Mouse (Mus musculus) limb, embryonic 11.5 days (tissue): ENCODE data around the gene Mrfap1. TPM values are rescaled to one million over a fixed set of nuclear protein-coding genes. Genes with fewer than 3 reads are reported as not detected.

Experiments used
- ATAC-seq: fragments of 200-750 bp; cut with Nextera tagmentation; 2 replicates; pipeline ENCODE4 v1.8.0; 2017; ENCODE audit warnings: low read depth; ENCODE audit not compliant: insufficient number of reproducible peaks, low FRiP score, low TSS enrichment
- DNase-seq: peaks from one replicate; pipeline ENCODE4 v3.0.0-alpha.2; 2015; ENCODE audit warnings: low spot score
- H3K27ac ChIP-seq: fragments of 300-500 bp; sonication (generic); replicated peaks from 2 replicates; pipeline ENCODE4 v1.5.1; 2014; ENCODE audit warnings: low read depth, mild to moderate bottlenecking, low read length
- H3K27me3 ChIP-seq: fragments of 300-500 bp; sonication (generic); 2 replicates; pipeline ENCODE4 v1.6.1; 2014; ENCODE audit warnings: mild to moderate bottlenecking, low read length, mixed read lengths; ENCODE audit not compliant: control insufficient read depth, insufficient read depth
- H3K36me3 ChIP-seq: fragments of 300-500 bp; sonication (generic); 2 replicates; pipeline ENCODE4 v1.6.1; 2014; ENCODE audit warnings: mild to moderate bottlenecking, low read length, moderate library complexity, mixed read lengths; ENCODE audit not compliant: control insufficient read depth, insufficient read depth
- H3K4me1 ChIP-seq: fragments of 300-500 bp; sonication (generic); 2 replicates; pipeline ENCODE4 v1.6.1; 2014; ENCODE audit warnings: low read length, mixed read lengths; ENCODE audit not compliant: control insufficient read depth, insufficient read depth
- H3K4me2 ChIP-seq: fragments of 300-500 bp; sonication (generic); 2 replicates; pipeline ENCODE4 v1.6.1; 2014; ENCODE audit warnings: low read depth, mild to moderate bottlenecking, moderate library complexity; ENCODE audit not compliant: severe bottlenecking
- H3K4me3 ChIP-seq: fragments of 300-500 bp; sonication (generic); 2 replicates; pipeline ENCODE4 v1.5.1; 2014; ENCODE audit warnings: low read depth, low read length
- H3K9ac ChIP-seq: fragments of 300-500 bp; sonication (generic); 2 replicates; pipeline ENCODE4 v1.6.1; 2014; ENCODE audit warnings: mild to moderate bottlenecking, low read length
- H3K9me3 ChIP-seq: fragments of 300-500 bp; sonication (generic); 2 replicates; pipeline ENCODE4 v1.6.1; 2016; ENCODE audit warnings: low read length; ENCODE audit not compliant: control insufficient read depth
- WGBS: fragments of 180-500 bp; shearing (Covaris S2); extraction: QIAGEN DNeasy Blood & Tissue Kit; methylation state at CpG from one replicate; pipeline ENCODE4 v1.1.7; 2014; 5-methylcytosine and 5-hydroxymethylcytosine counted together
- polyA plus RNA-seq: library from polyadenylated mRNA; unstranded; fragments of >200 nt; fragmentation: Nextera tagmentation; extraction: Ambion mirVana; gene quantifications from 2 replicates; pipeline ENCODE4 v1.2.1, GENCODE M21; 2014

Mrfap1 gene
- polyA plus RNA-seq, 1 experiment from 2014 or later, result 694 TPM

DNA sequence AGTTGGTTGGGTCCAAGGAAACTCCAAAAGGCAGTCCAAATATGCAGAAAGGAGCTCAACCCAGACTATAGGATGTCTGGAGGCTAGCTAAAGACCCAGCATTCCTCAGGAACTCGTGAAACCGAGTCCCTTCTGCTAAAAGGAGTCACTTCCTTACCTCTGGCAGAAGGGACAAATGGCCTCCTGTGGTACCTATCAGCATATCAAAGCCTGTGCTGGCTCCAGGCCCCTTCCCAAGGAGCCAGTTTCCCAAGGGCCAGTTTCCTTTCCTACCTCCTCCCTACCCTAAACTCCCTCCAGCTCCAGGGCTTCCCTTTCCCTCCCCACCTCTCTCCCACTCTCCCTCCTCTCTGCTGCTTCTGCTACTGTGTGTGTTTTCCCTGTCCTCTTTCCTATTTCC, 19.4 kb downstream of the Mrfap1 start:
- no peaks in the 10 kb centered on the region for H3K4me1 ChIP-seq
- ATAC-seq (no peak), DNase-seq (no peak)
- no peaks in the 10 kb centered on the region for H3K36me3 ChIP-seq
- WGBS, result 11% methylated on average over 2 of the region's 2 CpGs
- H3K4me2 ChIP-seq, result no peak overlapping the region
- H3K4me3 ChIP-seq, result no peak overlapping the region
- H3K9ac ChIP-seq, result no peak overlapping the region
- no peaks in the 10 kb centered on the region for H3K27me3 ChIP-seq
- H3K27ac ChIP-seq, result no peak overlapping the region
- no peaks in the 10 kb centered on the region; the same call in 1 of the 2 replicates for H3K9me3 ChIP-seq

DNA sequence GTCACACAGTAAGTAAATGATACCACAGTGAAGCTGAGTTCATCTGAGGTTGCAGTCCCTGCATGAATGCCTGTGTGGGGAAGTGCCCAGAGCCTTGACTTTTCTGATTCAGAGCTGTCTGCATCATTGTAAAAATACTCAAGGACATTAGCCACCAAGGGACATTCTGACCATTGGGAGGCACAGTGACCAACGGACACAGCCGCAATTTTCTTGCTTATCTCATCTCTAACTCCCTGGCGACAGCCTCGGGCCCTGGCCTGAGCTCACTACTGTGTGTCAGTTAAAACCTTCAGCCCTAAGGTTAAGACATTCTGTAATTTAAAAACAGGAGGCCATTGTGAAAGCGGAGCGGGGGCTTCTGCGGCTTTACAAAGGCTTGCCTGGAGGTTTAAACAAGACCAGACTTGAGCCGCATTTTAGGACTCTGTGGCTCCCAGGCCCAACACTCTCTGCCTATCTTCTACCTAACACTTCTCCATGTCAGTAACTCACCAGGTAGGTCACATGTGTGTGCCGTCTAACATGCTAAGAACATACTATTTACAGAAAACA, 20.5 kb downstream of the Mrfap1 start:
- no peak overlapping the region for H3K4me3 ChIP-seq
- WGBS, result 35% methylated on average over 9 of the region's 9 CpGs
- H3K27ac ChIP-seq, result no peak overlapping the region
- H3K27me3 ChIP-seq, result no peaks in the 10 kb centered on the region
- H3K9ac ChIP-seq, result no peak overlapping the region
- no peaks in the 10 kb centered on the region; the same call in 1 of the 2 replicates for H3K9me3 ChIP-seq
- H3K4me1 ChIP-seq, result no peaks in the 10 kb centered on the region
- DNase-seq (peak; percentile 50), ATAC-seq (no peak)
- H3K4me2 ChIP-seq, result no peak overlapping the region
- no peaks in the 10 kb centered on the region for H3K36me3 ChIP-seq

DNA sequence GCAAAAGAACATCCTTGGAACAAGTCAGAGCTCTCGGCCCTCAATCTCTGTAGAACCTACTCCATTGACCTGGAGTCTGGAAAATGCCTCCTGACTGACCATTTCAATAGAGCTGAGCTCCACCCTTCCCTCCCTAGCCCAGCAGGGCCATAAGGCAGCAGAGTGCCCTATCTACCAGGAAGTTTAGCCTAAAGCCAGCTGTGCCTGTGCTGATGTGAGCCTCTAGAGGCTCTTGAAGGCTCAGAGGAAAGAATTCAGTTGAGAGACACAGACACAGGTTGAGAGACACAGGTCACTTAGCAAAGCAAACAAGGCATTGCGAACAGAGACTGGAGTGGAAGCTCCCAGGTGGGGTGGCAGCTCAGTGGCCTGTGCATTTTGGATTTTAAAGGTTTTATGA, 21.3 kb downstream of the Mrfap1 start:
- 77% methylated on average over 2 of the region's 2 CpGs for WGBS

DNA sequence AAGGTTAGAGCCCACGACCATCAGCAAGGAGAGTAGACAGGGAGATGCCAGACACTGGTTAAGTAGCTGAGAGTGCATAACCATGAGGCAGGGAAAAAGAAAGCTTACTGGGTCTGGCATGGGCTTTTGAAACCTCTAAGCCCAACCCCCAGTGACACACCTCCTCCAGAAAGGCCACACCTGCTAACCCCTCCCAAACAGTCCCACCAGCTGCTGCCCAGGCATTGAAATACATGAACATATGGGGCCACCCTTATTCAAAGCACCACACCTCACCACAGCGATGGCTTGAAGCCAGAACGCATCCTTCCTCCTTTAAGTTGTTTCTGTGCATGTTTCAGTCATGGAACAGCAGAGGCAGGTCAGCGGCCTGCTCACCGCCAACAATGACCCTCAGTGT, 24.0 kb downstream of the Mrfap1 start:
- ATAC-seq, result no peak
- Histone ChIP-seq H3K4me2 (no peak overlapping the region), H3K4me3 (no peak overlapping the region), H3K36me3 (no peaks in the 10 kb centered on the region), H3K27ac (no peak overlapping the region), H3K9ac (no peak overlapping the region), H3K9me3 (no peaks in the 10 kb centered on the region; the same call in 1 of the 2 replicates), H3K27me3 (no peaks in the 10 kb centered on the region), H3K4me1 (no peaks in the 10 kb centered on the region)
- DNase-seq, result no peak
- WGBS, result 84% methylated on average over 5 of the region's 5 CpGs

More for the DNA sequence above, 21.3 kb downstream of the Mrfap1 start:
- H3K36me3 ChIP-seq, result no peaks in the 10 kb centered on the region
- ATAC-seq (no peak), DNase-seq (no peak)
- H3K9ac ChIP-seq, result no peak overlapping the region
- no peak overlapping the region for H3K4me3 ChIP-seq
- H3K27me3 ChIP-seq, result no peaks in the 10 kb centered on the region
- no peak overlapping the region for H3K4me2 ChIP-seq
- H3K9me3 ChIP-seq, result no peaks in the 10 kb centered on the region; the same call in 1 of the 2 replicates
- no peaks in the 10 kb centered on the region for H3K4me1 ChIP-seq
- H3K27ac ChIP-seq, result no peak overlapping the region

DNA sequence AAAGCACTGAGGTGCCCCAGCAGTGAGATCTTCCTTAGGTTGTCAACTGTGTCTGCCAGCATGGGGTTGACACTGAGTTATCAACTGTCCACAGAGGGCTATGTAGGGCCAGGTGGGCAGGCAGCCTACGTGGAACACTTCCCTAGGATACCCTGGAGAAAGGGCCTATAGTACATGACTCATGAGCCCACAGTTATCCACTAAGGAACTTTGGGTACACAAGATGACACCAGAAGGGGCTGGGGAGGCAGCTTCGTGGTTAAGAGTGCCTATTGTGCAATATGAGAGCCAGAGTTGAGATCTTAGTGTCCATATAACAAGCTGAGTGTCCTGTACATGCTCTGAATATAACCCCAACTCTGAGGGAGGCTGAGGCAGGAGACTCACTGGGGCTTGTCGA, 27.0 kb downstream of the Mrfap1 start:
- 73% methylated on average over 3 of the region's 3 CpGs for WGBS
- Histone ChIP-seq H3K9ac (no peak overlapping the region), H3K4me3 (no peak overlapping the region), H3K27me3 (no peaks in the 10 kb centered on the region), H3K36me3 (no peaks in the 10 kb centered on the region), H3K27ac (no peak overlapping the region), H3K4me2 (no peak overlapping the region), H3K9me3 (no peaks in the 10 kb centered on the region; the same call in 1 of the 2 replicates), H3K4me1 (no peaks in the 10 kb centered on the region)
- no peak for ATAC-seq
- no peak for DNase-seq

DNA sequence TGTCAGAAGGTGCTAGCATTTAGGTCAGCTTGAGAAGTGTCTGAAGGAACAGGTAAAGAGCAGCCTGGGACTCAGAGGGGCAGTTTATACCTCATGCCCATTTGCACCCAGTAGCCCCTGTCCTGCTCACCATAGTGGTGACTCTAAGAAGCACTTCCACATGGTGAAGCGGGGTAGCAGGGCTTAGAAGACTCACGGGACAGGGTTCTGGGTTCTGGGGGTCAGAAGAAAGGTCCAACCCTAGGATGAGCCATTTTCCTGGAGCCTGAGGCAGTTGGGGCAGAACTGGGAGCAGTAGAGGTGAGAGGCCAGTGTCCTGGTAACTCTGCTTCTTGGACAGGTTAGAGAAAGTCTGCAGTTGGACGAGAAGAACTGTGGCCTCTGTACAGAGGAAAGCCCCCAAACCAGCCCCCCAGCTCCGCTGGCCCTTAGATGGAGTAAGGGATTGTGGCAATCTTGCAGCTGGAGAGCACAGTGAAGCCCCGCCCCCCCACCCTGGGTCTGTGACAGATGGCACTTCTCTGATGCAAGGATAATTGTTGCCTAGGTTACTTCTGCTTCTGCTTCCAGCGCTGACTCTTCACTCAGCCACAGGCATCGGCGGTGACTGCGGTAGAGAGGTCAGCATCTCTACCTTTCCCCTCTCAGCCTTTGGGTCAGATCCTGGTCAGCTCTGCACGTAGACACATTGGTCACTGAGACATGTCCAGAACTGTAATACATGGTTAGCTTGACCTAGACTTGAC, 29.4 kb downstream of the Mrfap1 start:
- Histone ChIP-seq H3K9ac (no peak overlapping the region), H3K36me3 (no peaks in the 10 kb centered on the region), H3K4me1 (no peaks in the 10 kb centered on the region), H3K4me2 (no peak overlapping the region), H3K27me3 (no peaks in the 10 kb centered on the region), H3K9me3 (no peaks in the 10 kb centered on the region; the same call in 1 of the 2 replicates), H3K27ac (no peak overlapping the region), H3K4me3 (no peak overlapping the region)
- DNase-seq, result no peak
- 30% methylated on average over 10 of the region's 10 CpGs for WGBS
- ATAC-seq, result no peak

DNA sequence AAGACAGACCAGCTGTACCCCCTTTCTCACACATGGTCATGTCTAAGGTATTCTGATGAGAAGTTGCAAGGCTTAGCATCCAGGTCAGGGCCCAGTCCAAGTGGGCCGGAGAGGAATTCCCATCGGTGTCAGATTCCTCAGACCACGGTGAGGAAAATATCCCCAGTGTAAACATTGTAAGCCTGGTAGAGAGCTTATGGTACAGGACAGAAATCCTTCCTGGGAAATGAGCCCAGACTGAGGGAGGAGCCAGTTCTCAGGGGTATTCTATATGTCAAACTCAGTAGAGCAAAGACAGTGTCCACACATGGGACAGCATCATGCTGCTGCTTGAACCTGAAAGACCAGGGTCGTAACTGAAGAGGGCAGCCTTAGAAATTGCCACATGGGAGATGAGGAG, 36.7 kb downstream of the Mrfap1 start:
- no peaks in the 10 kb centered on the region for H3K36me3 ChIP-seq
- H3K4me2 ChIP-seq, result no peak overlapping the region
- no peak for DNase-seq
- H3K4me1 ChIP-seq, result no peaks in the 10 kb centered on the region
- 62% methylated on average over 4 of the region's 4 CpGs for WGBS
- H3K4me3 ChIP-seq, result no peak overlapping the region
- no peaks in the 10 kb centered on the region for H3K27me3 ChIP-seq
- no peaks in the 10 kb centered on the region for H3K9me3 ChIP-seq
- ATAC-seq, result no peak
- no peak overlapping the region for H3K27ac ChIP-seq
- no peak overlapping the region for H3K9ac ChIP-seq

DNA sequence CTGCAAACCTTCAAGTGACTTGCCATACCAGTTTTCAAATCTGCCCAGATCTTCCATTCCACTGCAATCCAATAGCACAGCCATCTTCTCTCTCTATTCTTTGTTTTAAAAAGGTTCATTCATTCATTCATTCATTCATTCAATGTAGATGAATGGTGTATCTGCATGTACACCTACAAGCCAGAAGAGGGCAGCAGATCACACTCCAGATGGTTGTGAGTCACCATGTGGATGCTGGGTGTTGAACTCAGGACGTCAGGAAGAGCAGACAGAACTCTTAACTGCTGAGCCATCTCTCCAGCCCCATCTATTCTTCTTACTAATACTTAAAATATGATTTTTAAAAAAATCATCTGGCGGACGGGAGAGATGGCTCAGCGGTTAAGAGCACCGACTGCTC, 39.5 kb downstream of the Mrfap1 start:
- no peak overlapping the region for H3K9ac ChIP-seq
- no peak overlapping the region for H3K4me2 ChIP-seq
- no peaks in the 10 kb centered on the region for H3K27me3 ChIP-seq
- DNase-seq, result no peak
- H3K36me3 ChIP-seq, result no peaks in the 10 kb centered on the region
- H3K27ac ChIP-seq, result no peak overlapping the region
- WGBS, result 66% methylated on average over 5 of the region's 5 CpGs
- no peaks in the 10 kb centered on the region for H3K4me1 ChIP-seq
- no peak overlapping the region for H3K4me3 ChIP-seq
- no peak for ATAC-seq
- no peaks in the 10 kb centered on the region for H3K9me3 ChIP-seq
